Mouse (Mus musculus) cerebellum, adult (tissue): ENCODE measurements around the gene Cox6a1.
"Not testable (repeated sequence)": the region's sequence is repeated elsewhere in the genome, so short reads cannot be mapped to it uniquely, and the experiment has no call there.

Experiments used
- ATAC-seq: cut with Nextera tagmentation; 2 replicates; pipeline ENCODE4 v1.9.2; 2017; ENCODE audit warnings: mild to moderate bottlenecking, moderate library complexity, mixed read lengths; ENCODE audit not compliant: insufficient number of reproducible peaks, low FRiP score, low TSS enrichment

Gene Cox6a1

DNA sequence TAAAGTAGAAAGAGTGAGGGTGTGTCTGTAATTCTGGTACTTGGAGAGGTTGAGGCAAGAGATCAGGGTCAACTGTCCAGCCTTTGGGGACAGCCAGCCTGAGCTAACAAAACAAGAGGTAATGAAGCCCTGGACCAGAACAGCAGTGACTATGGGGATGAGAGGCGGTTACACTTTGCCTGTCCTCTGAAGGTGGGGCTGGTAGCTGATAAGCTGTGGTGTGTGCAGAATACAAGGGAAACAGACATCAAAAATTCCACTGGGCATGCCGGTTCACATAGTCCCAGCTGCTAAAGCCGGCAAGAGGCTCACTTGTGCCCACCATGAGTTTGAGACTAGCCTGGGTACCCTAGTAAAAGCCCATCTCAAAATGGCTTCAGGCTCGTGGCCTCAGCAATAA, 36.4 kb downstream of the Cox6a1 start:
- no peak for ATAC-seq

DNA sequence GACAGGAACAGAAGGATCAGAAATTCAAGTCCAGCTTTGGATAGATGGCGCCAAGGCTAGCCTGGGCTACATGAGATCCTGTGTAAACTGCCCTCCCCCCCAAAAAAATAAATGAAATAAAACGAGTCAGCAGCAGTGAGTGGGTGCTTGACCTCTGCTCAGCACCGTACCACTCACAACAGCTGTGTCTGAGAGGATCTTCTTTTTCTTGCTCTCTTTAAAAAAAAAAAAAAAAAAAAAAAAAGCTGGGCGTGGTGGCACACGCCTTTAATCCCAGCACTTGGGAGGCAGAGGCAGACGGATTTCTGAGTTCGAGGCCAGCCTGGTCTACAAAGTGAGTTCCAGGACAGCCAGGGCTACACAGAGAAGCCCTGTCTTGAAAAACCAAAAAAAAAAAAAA, 46.6 kb downstream of the Cox6a1 start:
- not testable (repeated sequence) for ATAC-seq

GRCm38 (mm10) chr5:115301615-115302014, 47.2 kb downstream of the Cox6a1 start:
- no peak for ATAC-seq

- ATAC-seq, result peak; percentile 88
These were observed 47.8 kb downstream of the Cox6a1 start, which contains the start of gene Dynll1 for GRCm38 (mm10) chr5:115300792-115301614. TSS of gene Dynll1 (minus strand) at chr5:115300999.

- ATAC-seq, result peak; percentile 61; the same call in 1 of the 2 replicates
These were observed 48.6 kb downstream of the Cox6a1 start for GRCm38 (mm10) chr5:115300035-115300744.

DNA sequence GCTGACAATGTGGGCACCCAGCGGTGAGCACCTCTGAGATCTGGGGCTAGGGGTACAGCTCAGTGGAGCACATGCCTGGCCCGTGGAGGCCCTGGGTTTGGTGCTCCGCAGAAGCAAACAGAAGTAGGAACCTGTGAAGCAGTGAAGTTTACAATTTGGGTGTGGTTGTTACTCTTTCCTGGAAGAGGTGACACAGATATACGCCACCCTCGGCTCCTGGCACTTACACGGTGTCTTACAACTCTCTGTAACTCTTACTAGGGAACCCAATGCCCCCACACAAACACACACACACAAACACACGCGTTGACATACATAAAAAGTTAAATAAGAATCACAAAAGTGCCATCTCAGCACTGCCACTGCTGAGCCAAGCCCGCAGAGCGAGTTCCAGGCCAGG, 52.4 kb downstream of the Cox6a1 start:
- ATAC-seq, result no peak
